Mouse (Mus musculus): ENCODE measurements around the gene Pum1.
A peak's percentile ranks its signal among the peaks of the same experiment; 100 is the strongest.

DNA sequence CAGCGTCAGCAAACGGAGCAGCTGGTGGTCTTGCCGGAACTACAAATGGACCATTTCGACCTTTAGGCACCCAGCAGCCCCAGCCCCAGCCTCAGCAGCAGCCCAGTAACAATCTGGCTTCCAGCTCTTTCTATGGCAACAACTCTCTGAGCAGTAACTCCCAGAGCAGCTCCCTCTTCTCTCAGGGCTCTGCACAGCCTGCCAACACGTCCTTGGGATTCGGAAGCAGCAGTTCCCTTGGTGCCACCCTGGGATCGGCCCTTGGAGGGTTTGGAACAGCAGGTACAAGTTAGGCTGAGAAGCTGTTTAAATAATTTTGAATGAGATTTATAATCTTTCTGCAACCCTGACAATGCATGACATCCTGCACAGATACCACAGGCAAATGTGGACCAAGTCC is 89.5 kb downstream of the Pum1 start:
- TF ChIP-seq POLR2A (IDR thresholded peaks at IDR 0.05; ENCODE audit: insufficient read length, low read depth) (no peak), E2F4 (IDR thresholded peaks at IDR 0.05; ENCODE audit: insufficient read depth) (no peak), TCF3 (IDR thresholded peaks at IDR 0.05; ENCODE audit: insufficient read length, low read depth) (no peak), POLR2AphosphoS2 (IDR thresholded peaks at IDR 0.05; ENCODE audit: insufficient read length, low read depth) (no peak), USF1 (IDR thresholded peaks at IDR 0.05; ENCODE audit: low read depth) (no peak), MAX (IDR thresholded peaks at IDR 0.05; ENCODE audit: low read depth) (no peak), TCF12 (IDR thresholded peaks at IDR 0.05; ENCODE audit: insufficient read depth, poor library complexity, severe bottlenecking) (no peak), MYOG (IDR thresholded peaks at IDR 0.05; ENCODE audit: control insufficient read depth in 1 of 3, insufficient read depth in 1 of 3, insufficient read length in 2 of 3, low read depth in 2 of 3) (no peak), MYOD1 (IDR thresholded peaks at IDR 0.05; ENCODE audit: control insufficient read depth in 1 of 3, insufficient read length in 2 of 3, low read depth in 2 of 3) (peak in 1 of 3 experiments; percentile 27), CEBPB (IDR thresholded peaks at IDR 0.05; ENCODE audit: insufficient read depth, poor library complexity, severe bottlenecking) (no peak)
